Mouse (Mus musculus): ENCODE data around the gene Olfr469.
"Not testable (repeated sequence)": the region's sequence is repeated elsewhere in the genome, so short reads cannot be mapped to it uniquely, and the experiment has no call there.

Gene Olfr469

DNA sequence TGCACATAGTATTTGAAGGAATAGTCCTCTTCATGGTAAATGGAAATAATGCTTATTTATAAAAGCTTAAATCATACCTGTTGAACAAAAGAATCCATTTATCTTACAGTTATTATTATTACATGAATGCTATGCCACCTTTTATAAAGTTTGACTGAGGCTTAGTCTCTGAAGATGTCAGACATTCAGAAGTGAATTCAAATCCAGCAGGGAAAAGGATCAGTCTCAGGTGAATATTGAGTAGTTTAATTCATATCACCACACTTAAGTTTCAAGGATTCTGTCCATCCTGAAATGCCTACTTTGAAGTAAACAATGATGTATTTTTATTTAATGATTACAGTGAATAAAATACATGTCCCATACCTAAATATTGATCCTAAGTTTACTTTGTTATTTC lies at the start of gene Olfr469:
TSS of gene Olfr469 (minus strand) at position 101 of the 400 bp plus-strand sequence.
- DNase-seq (ENCODE audit: low read depth, low spot score) = not testable (repeated sequence)

DNA sequence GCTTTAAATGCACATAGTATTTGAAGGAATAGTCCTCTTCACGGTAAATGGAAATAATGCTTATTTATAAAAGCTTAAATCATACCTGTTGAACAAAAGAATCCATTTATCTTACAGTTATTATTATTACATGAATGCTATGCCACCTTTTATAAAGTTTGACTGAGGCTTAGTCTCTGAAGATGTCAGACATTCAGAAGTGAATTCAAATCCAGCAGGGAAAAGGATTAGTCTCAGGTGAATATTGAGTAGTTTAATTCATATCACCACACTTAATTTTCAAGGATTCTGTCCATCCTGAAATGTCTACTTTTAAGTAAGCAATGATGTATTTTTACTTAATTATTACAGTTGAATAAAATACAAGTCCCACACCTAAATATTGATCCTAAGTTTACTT lies 22.0 kb upstream of the Olfr469 start, which contains the start of gene Olfr470:
TSS of gene Olfr470 (minus strand) at position 101 of the 400 bp plus-strand sequence.
- not testable (repeated sequence) for DNase-seq (ENCODE audit: low read depth, low spot score)

DNA sequence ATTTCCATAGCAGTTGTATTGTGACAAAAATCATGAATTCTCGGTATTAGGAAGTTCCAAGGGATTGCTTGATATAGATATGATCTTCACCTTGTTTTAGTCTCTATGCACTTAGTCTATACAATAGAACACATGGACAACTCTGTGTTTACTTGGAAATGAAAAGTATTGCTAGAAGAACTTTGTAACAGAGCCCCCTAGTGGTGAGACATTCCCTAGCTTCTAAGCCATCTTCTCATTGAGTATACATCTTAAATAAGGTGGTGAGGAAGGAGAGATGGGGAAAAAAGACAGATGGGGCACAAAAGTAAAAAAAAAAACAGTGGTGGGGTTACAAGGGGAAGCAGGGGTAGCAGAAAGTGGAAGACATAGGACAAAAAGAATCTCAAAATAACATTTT lies 16.4 kb upstream of the Olfr469 start:
- no peak for DNase-seq (ENCODE audit: low read depth, low spot score)

DNA sequence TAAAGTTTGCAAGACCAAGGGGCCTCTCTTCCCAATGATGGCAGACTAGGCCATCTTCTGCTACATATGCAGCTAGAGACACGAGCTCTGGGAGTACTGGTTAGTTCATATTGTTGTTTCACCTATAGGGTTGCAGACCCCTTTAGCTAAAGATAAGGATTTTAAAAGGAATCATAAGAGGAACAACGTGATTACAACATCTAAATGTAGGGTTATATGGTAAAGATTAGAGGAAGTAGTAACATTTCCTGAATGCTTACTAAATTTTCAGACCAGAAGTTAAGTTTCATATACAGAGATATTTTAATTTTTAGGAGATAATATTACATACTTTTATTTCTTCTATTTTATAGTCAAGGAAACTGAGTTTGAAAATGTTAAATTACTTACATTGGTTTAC lies 1.5 kb downstream of the Olfr469 start:
- not testable (repeated sequence) for DNase-seq (ENCODE audit: low read depth, low spot score)

DNA sequence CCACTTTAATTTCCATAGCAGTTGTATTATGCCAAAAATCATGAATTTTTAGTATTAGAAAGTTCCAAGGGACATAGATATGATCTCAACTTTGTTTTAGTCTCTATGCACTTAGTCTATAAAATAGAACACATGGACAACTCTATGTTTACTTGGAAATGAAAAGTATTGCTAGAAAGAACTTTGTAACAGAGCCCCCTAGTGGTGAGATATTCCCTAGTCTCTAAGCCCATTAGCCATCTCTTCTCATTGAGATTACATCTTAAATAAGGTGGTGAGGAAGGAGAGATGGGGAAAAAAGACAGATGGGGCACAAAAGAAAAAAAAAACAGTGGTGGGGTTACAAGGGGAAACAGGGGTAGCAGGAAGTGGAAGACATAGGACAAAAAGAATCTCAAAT lies 5.9 kb downstream of the Olfr469 start:
- DNase-seq (ENCODE audit: low read depth, low spot score) = no peak

DNA sequence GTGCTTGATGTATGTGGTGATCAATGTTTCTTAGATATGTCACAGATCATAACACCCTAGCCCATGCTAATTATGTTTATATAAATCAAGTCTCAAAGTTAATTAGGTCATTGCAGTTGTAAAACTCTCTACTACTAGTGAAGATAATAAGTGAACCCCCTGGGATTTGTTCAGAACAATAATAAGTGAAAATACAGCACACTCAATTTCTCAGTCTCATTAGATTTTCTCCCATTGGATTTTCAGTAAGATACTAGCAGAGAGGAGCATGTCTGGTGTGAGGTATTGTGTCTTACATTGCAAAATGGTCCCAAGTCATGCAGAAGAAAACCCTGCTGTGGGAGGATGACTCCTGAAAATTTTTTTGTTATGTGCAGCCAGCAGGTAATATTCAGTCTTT lies 13.4 kb downstream of the Olfr469 start, which contains the start of gene Olfr467:
TSS of gene Olfr467 (plus strand) at position 301 of the 400 bp plus-strand sequence.
- DNase-seq (ENCODE audit: low read depth, low spot score) = no peak

DNA sequence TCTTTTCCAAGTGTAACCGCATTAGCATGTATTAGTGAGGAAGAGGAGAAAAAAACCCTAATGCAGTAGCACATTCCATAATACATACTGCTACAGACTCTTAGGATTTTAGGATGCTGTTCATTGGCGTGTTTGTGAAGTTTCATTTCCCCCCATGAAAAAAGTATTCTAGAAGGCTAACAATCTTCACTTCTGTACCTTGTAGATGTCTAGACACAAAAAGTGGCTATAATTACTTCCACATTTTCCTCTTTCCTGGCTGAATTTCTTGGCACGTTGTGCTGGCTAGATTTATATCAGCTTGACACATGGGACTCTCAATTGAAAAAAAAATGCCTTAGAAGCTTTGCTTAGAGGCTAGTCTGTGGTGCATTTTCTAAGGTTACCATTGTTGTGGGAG lies 23.2 kb downstream of the Olfr469 start:
- no peak for DNase-seq (ENCODE audit: low read depth, low spot score)

DNA sequence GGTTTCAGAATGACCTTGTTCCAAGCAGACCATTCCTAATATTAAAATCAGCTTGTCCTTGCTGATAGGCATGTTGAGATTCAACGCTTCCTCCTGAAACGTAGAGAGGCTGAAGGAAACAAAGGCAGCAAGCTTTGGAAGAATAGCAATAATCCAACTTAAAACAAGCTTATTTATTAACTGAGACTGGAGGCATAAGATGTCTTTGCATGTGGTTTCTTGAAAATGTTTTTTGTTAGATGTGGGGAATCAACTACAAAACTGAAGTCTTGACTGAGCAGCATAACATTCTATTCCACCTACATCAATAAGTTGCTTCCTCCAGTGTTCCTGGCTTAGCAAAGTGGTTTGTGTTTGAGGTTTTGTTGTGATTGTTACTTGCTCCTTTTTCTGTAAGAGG lies 24.2 kb downstream of the Olfr469 start, which contains the start of gene Ovch2:
TSS of gene Ovch2 (minus strand) at position 101 of the 400 bp plus-strand sequence.
- DNase-seq (ENCODE audit: low read depth, low spot score) = no peak

DNA sequence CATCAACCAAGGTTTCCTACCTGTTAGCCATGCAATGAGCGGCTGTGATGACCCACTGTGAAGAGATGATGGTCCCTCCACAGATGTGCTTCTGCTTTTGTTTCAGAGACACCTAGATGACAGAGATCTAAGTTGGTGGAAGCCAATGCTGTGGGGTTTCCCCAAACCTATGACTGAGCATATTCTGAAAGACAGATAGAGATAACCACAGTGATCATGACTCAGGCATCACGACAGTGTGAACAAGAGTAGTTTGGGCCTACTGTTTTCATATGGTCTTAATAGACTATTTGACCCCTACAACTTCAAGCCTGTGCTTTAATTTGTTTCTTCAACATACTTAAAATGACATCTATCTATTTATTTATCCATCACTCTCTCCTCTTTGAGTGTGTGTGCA lies 28.8 kb downstream of the Olfr469 start:
- DNase-seq (ENCODE audit: low read depth, low spot score) = no peak

DNA sequence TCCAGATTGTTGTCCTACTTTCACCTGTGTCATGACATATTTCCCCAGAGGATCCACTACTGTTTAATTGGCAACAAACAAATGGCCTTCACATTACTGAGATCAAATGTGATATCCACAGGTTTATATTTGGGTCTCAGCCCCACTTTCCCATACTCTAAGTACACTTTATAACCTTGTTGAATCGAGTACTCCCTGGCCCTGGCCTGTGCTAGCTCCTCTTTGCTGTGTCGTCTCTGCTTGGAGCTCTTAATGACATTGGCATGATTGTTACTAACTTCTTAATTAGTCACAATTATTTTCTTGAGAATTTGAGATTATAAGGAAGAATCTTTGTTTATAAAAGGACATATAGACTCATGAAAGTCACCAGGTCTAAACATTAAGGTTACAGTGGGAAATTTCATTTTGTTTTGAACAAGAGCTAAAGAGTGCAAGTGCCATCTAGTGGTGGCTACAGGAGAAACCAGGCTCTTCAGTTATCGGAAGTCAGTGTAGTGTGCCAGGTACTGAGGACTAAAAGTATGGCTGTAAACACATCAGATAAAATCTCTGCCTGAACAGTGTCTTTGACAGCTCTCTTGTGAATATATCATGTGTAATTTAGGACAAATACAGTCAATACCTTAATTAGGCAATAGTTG lies 37.2 kb downstream of the Olfr469 start:
- no peak for DNase-seq (ENCODE audit: low read depth, low spot score)

DNA sequence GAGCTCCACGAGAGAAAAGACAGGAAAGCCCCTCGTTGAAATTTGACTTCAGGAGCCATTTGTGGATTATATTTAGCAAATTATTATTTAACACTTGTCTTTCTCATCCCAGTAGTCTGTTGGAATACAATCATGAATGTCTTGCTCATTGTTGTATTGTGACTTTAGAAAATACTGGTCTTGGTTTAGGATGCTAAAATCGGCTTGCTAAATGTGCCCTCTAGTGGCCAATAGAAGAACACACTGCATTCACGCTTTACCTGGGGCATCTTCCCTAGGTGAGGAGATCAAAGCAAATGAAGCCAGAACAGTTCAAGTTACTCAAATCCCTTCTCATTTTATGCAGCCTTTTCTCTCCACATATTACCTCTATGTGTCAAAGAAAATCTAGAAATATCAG lies 45.7 kb downstream of the Olfr469 start:
- no peak for DNase-seq (ENCODE audit: low read depth, low spot score)

DNA sequence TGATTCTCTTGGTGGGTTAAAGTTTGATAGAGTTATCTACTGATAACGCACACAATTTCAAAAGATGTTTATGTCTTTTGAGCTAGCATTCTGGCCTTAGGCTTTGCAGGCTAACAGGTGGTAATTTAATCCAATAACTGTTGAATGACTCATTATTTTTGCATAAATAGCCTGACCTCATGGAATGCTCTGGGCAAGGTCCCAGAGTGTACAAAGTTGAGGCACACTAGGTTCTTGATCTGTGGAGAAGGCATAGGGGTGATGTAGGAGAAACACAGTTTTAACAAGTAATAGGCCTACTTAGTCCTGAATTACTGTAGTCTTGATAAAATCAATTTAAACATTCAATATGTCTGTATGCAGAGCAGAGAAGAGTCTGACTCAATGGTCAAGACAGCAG lies 47.1 kb downstream of the Olfr469 start:
- no peak for DNase-seq (ENCODE audit: low read depth, low spot score)

DNA sequence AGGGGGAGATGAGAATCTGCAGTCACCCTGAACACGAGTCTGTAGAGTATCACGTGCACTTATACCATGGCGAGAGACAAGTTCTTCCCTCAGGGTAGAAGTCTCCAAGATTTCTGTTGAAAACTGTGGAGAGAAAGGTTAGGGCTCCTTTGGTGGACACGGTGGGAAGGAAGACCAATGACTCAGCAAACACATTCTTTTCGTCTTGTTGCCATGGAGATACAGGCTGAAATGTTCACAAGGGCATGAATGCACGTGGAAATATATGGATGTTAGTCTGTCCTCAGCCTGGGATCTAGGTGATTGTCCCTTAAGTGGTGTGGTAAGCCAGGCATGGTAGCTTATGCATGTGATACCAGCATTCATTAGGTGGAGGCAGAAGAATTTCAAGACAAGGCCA lies 54.5 kb downstream of the Olfr469 start:
- DNase-seq (ENCODE audit: low read depth, low spot score) = no peak

All from brain, embryonic 18.5 days (tissue).